Mouse (Mus musculus) kidney, adult 2 months (tissue): Measurements from ENCODE around the gene Cpne6.

Experiments
- CTCF ChIP-seq: fragments of 200-500 bp; conservative IDR thresholded peaks from 2 replicates; pipeline ENCODE4 v1.5.1; 2011; ENCODE audit warnings: low read depth, mild to moderate bottlenecking, control low read depth, low read length, moderate library complexity, mixed read lengths; ENCODE audit not compliant: insufficient read depth, insufficient read length
- POLR2A ChIP-seq: fragments of 200-500 bp; IDR thresholded peaks from one replicate; pipeline ENCODE4 v1.6.1; 2011; ENCODE audit warnings: low read depth, low read length, control low read depth

- no peak for TF ChIP-seq CTCF
- TF ChIP-seq POLR2A, result no peak
Observed at GRCm38 (mm10) chr14:55484430-55485085, 25.7 kb upstream of the Cpne6 start.
